Mouse (Mus musculus): ENCODE results near the gene Txlna.

DNA sequence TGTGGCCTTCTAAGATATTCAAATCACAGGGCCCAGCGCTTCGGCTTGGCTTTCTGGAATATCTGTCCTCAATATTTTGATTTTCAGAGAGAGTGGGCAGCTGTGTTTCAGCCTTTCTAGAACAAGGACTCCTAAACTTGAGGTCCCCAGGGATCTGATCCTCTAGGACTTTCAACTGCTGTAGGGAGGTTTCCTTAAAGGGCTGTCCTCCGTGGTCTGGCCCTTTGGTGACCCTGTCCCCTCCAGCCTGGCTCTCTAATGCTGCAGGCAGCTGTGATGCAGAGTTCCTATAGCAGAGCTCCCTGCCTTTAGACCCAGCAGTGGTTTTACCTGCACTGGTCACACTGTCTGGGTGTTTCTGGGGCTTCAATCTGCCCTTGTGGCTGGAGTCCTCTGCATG is 24.2 kb downstream of the Txlna start:
- TF ChIP-seq CTCF (IDR thresholded peaks at IDR 0.05; ENCODE audit: low read depth) (no peak), EP300 (IDR thresholded peaks at IDR 0.05; ENCODE audit: low read depth) (no peak)
